ENCODE assay signal across 21 mouse cellular contexts in the genomic region with DNA sequence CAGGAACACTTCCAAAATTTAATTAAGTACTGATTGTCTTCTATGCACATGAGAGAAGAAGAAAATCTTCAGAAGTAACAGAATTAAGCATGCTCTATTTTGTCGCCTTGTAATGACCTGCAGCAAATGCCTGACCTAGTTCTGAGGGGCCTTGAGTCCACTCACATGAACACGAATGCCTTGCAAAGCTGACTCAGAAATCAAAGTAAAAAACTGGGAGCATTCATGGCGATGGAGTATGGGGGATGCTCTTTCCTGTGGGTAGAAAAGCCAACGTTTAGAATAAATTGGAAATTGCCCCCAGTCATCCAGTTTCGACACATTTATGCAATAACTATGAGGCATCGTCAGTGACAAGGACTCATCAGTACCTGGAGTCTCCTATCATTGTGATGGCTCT.
"Had no signal": no experiment of that assay in that cellular context is flagged by ENCODE, and none has a peak within 500 bp of the region (broad histone marks: within the 10 kb centered on the region; RNA-seq: fewer than 3 reads in every experiment).

No protein-coding gene starts in this region.

- H3K4me1 ChIP-seq: liver, embryonic 13.5 days; liver, embryonic 15.5 days; lung, embryonic 15.5 days; megakaryocyte, embryonic 14.5 days; midbrain, embryonic 12.5 days; neural tube, embryonic 12.5 days had no signal

- H3K4me3 ChIP-seq: liver, embryonic 13.5 days; liver, embryonic 15.5 days; lung, embryonic 15.5 days; megakaryocyte, embryonic 14.5 days; midbrain, embryonic 12.5 days; neural tube, embryonic 12.5 days had no signal

- H3K27me3 ChIP-seq: liver, embryonic 13.5 days; liver, embryonic 15.5 days; lung, embryonic 15.5 days; megakaryocyte, embryonic 14.5 days; midbrain, embryonic 12.5 days; neural tube, embryonic 12.5 days had no signal

- H3K9ac ChIP-seq: liver, embryonic 13.5 days; liver, embryonic 15.5 days; liver, postnatal 0 days; lung, embryonic 15.5 days; midbrain, embryonic 12.5 days; neural tube, embryonic 12.5 days had no signal

- H3K4me2 ChIP-seq: liver, embryonic 13.5 days; liver, embryonic 15.5 days; lung, embryonic 15.5 days; midbrain, embryonic 12.5 days; neural tube, embryonic 12.5 days had no signal

- H3K36me3 ChIP-seq: liver, embryonic 13.5 days; liver, embryonic 15.5 days; lung, embryonic 15.5 days; midbrain, embryonic 12.5 days; neural tube, embryonic 12.5 days had no signal

- ATAC-seq: liver, postnatal 0 days; lung, postnatal 0 days; midbrain, embryonic 16.5 days had no signal

- DNase-seq: liver, embryonic 13.5 days; liver, postnatal 0 days; lung, adult 2 months; lung, postnatal 14 days; lung, postnatal 36 days; midbrain, embryonic 14.5 days; right cerebral cortex, adult 18-20 months; right cerebral cortex, postnatal 14 days; right cerebral cortex, postnatal 4 days; spleen, adult 18-20 months; thymus, adult 18-20 months; thymus, postnatal 14 days; thymus, postnatal 36 days had no signal

- H3K27ac ChIP-seq: liver, embryonic 13.5 days; liver, embryonic 15.5 days; lung, embryonic 15.5 days; macrophage; midbrain, embryonic 12.5 days; neural tube, embryonic 12.5 days had no signal

- H3K9me3 ChIP-seq: liver, embryonic 13.5 days; liver, embryonic 15.5 days; lung, embryonic 15.5 days; midbrain, embryonic 12.5 days; neural tube, embryonic 12.5 days had no signal
